Mouse (Mus musculus) small intestine, adult 2 months (tissue): Measurements from ENCODE around the gene Phactr3.

ENCODE experiments used
- CTCF ChIP-seq: fragments of 200-500 bp; IDR thresholded peaks from 2 replicates; pipeline ENCODE4 v1.5.1; 2012; ENCODE audit warnings: low read depth, mild to moderate bottlenecking, control low read depth, inconsistent platforms, low read length, moderate library complexity, mixed read lengths; ENCODE audit not compliant: insufficient replicate concordance, insufficient read length; ENCODE audit errors: extremely low read depth
- POLR2A ChIP-seq: fragments of 200-500 bp; IDR thresholded peaks from 2 replicates; pipeline ENCODE4 v1.6.1; 2012; ENCODE audit warnings: low read depth, mild to moderate bottlenecking, control low read depth, inconsistent platforms, low read length, moderate library complexity

GRCm38 (mm10) chr2:178188988-178189387 is 70.2 kb downstream of the Phactr3 start:
- no peak for TF ChIP-seq POLR2A
- TF ChIP-seq CTCF: no peak
